9 mouse cellular contexts compared by ENCODE assay signal in genomic region chr3:58511581-58511980, GRCm38 (mm10). TPM values are rescaled to one million over a fixed set of nuclear protein-coding genes. Genes with fewer than 3 reads are reported as not detected.
DNase-seq lines count a peak whose midpoint lies in the region; ATAC-seq and TF ChIP-seq lines count a peak whose summit lies in the region.
"Had no signal": no experiment of that assay in that cellular context is flagged by ENCODE, and none has a peak within 500 bp of the region (broad histone marks: within the 10 kb centered on the region; RNA-seq: fewer than 3 reads in every experiment).

No protein-coding gene starts in this region.

- no peaks in the 10 kb centered on the region for H3K4me1 ChIP-seq in hindbrain, postnatal 0 days (ENCODE audit: insufficient read depth, low read length)
- no peaks in the 10 kb centered on the region for H3K4me1 ChIP-seq in hindbrain, embryonic 13.5 days (replicated peaks)
- no peaks in the 10 kb centered on the region for H3K4me1 ChIP-seq in lung, adult 2 months (ENCODE audit: control insufficient read depth, insufficient read depth, low read length)

- no peak for DNase-seq in hindbrain, postnatal 0 days (ENCODE audit: low spot score)
- DNase-seq in thymus, postnatal 4 days = peak; percentile 15
- no peak for DNase-seq in thymus, postnatal 10 days (ENCODE audit: low spot score in 2 of 2)
- no peak for DNase-seq in lung, adult 2 months
- DNase-seq in frontal cortex, postnatal 36 days (ENCODE audit: low spot score in 2 of 2) = no peak
- no peak for DNase-seq in left cerebral cortex, adult 18-20 months (ENCODE audit: low spot score in 2 of 2)
- no peak for DNase-seq in thymus, postnatal 36 days
- DNase-seq: cerebellum, postnatal 25 days had no signal

- H3K9me3 ChIP-seq in hindbrain, postnatal 0 days (ENCODE audit: low read length) = no peaks in the 10 kb centered on the region
- no peaks in the 10 kb centered on the region for H3K9me3 ChIP-seq in hindbrain, embryonic 13.5 days

- H3K36me3 ChIP-seq in hindbrain, postnatal 0 days (ENCODE audit: insufficient read depth, low read length) = no peaks in the 10 kb centered on the region
- H3K36me3 ChIP-seq in hindbrain, embryonic 13.5 days = no peaks in the 10 kb centered on the region

- TF ChIP-seq POLR2A in lung, adult 2 months (IDR thresholded peaks at IDR 0.05; ENCODE audit: borderline replicate concordance, extremely low read depth, low read depth, low read length) = no peak

- H3K27ac ChIP-seq in hindbrain, postnatal 0 days = no peak overlapping the region
- H3K27ac ChIP-seq in hindbrain, embryonic 13.5 days = no peak overlapping the region

- peak; percentile 38; the same call in 1 of the 2 replicates for TF ChIP-seq CTCF in hindbrain, postnatal 0 days (IDR thresholded peaks at IDR 0.05; ENCODE audit: low read depth)
- TF ChIP-seq CTCF in lung, adult 2 months (IDR thresholded peaks at IDR 0.05; ENCODE audit: insufficient read depth, low read length) = peak; percentile 68

- H3K9ac ChIP-seq in hindbrain, postnatal 0 days (replicated peaks; ENCODE audit: low read length) = no peak overlapping the region
- H3K9ac ChIP-seq in hindbrain, embryonic 13.5 days = no peak overlapping the region

- H3K4me3 ChIP-seq in hindbrain, postnatal 0 days (ENCODE audit: low read length) = no peak overlapping the region
- no peak overlapping the region for H3K4me3 ChIP-seq in hindbrain, embryonic 13.5 days
- no peak overlapping the region for H3K4me3 ChIP-seq in lung, adult 2 months (replicated peaks; ENCODE audit: extremely low read depth, low read depth, low read length)

- ATAC-seq in hindbrain, postnatal 0 days = no peak
- no peak for ATAC-seq in hindbrain, embryonic 13.5 days (ENCODE audit: low FRiP score)

- no peaks in the 10 kb centered on the region for H3K27me3 ChIP-seq in hindbrain, postnatal 0 days (ENCODE audit: insufficient read depth, low read length)
- H3K27me3 ChIP-seq in hindbrain, embryonic 13.5 days = no peaks in the 10 kb centered on the region

- H3K4me2 ChIP-seq in hindbrain, postnatal 0 days (ENCODE audit: low read depth, low read length) = no peak overlapping the region
- H3K4me2 ChIP-seq in hindbrain, embryonic 13.5 days = no peak overlapping the region

RNA-seq across cellular contexts. Expression of gene Eif2a, which starts 14.0 kb away (rescaled TPM):
- 36.9 and 38.9 TPM in 2 replicates for total RNA-seq in hindbrain, postnatal 0 days (2014; rRNA removed)
- 33.7 and 38.3 TPM in 2 replicates for polyA plus RNA-seq in hindbrain, postnatal 0 days (2015; fragmentation: Nextera tagmentation; extraction: Ambion mirVana)
- polyA plus RNA-seq in hindbrain, embryonic 13.5 days (2015; fragmentation: Nextera tagmentation; extraction: Ambion mirVana) = 41.9 and 44.7 TPM in 2 replicates
- polyA plus RNA-seq in lung, adult 2 months (2012; rRNA removed) = 3.8 and 9.9 TPM in 2 replicates
- total RNA-seq in left cerebral cortex, adult 18-20 months (2021) = 10 to 100 TPM; 41.6 to 42.6 TPM

RNA-seq across cellular contexts. Expression of gene Serp1, which starts 14.1 kb away (rescaled TPM):
- total RNA-seq in hindbrain, postnatal 0 days (2014; rRNA removed) = 49.9 and 58.7 TPM in 2 replicates
- polyA plus RNA-seq in hindbrain, postnatal 0 days (2015; fragmentation: Nextera tagmentation; extraction: Ambion mirVana) = 63.1 and 63.2 TPM in 2 replicates
- 73.7 and 79.9 TPM in 2 replicates for polyA plus RNA-seq in hindbrain, embryonic 13.5 days (2015; fragmentation: Nextera tagmentation; extraction: Ambion mirVana)
- 35.6 and 45.1 TPM in 2 replicates for polyA plus RNA-seq in lung, adult 2 months (2012; rRNA removed)
- total RNA-seq in left cerebral cortex, adult 18-20 months (2021) = 10 to 100 TPM; 19.7 to 23.1 TPM
